Mouse (Mus musculus): ENCODE measurements around the gene Atxn2. TPM values are rescaled to one million over a fixed set of nuclear protein-coding genes. Genes with fewer than 3 reads are reported as not detected.

The Atxn2 gene
- total and polyA plus RNA-seq, 3 experiments = 7.7 to 58.4 (median 8.3) TPM

DNA sequence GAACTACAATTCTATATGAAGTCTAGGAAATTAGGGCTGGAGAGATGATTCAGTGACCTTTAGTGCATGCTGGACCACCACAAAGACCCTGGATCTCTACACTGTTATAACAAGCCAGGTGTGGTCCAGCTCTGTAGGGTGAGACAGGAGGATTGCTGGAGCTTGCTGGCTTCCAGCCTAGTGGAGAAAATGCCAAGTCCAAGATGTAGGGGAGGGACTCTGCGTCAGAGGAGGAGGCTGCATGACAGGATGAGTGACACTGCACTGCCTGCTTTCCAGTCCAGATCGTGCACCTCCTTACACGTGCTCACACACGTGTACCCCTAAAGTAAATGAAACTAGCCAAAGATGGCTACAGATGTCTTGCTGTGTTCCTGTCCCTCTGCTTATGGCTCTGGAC, 48.8 kb downstream of the Atxn2 start:
- dilution Hi-C loops (cut with MboI; ENCODE audit: extremely low pct_ligation_motif_present, extremely low pct_unique_long_range_greater_than_20kb, low sequenced_read_pairs) (no loop called here), in situ Hi-C loops (cut with MboI; ENCODE audit: low pct_ligation_motif_present, low pct_unique_long_range_greater_than_20kb, low sequenced_read_pairs) (no loop called here)
- Histone ChIP-seq H3K4me3 (replicated peaks in 1 of 3; ENCODE audit: low read depth in 2 of 3, low read length in 2 of 3, poor library complexity in 1 of 3) (no peak overlapping the region), H3K27me3 (replicated peaks) (no peaks in the 10 kb centered on the region), H3K27ac (ENCODE audit: insufficient read depth, low read depth) (no peak overlapping the region), H3K36me3 (replicated peaks in 1 of 2; ENCODE audit: control insufficient read depth in 1 of 2, insufficient read depth in 1 of 2, low read length in 1 of 2) (peaks cover 0 to 68% of the 10 kb centered on the region in 2 experiments), H3K9ac (ENCODE audit: insufficient read depth, low read depth) (no peak overlapping the region), H3K4me2 (ENCODE audit: insufficient read depth, low read depth, poor library complexity, severe bottlenecking) (no peak overlapping the region), H3K79me2 (replicated peaks; ENCODE audit: control insufficient read depth, extremely low read depth, insufficient read depth, poor library complexity, severe bottlenecking) (peaks cover 2% of the 10 kb centered on the region; the same call in 1 of the 2 replicates), H3K9me3 (replicated peaks; ENCODE audit: low read length) (no peaks in the 10 kb centered on the region), H3K4me1 (ENCODE audit: control insufficient read depth in 1 of 2, insufficient read depth in 2 of 2) (peaks cover 0 to 22% of the 10 kb centered on the region in 2 experiments; a peak in 2 of 4 replicates)
- no peak for TF ChIP-seq MEF2A (IDR thresholded peaks at IDR 0.05; ENCODE audit: borderline replicate concordance, low read depth, low read length)
- TF ChIP-seq E2F4 (IDR thresholded peaks at IDR 0.05; ENCODE audit: insufficient replicate concordance, low read depth, low read length) = no peak
- no peak for TF ChIP-seq ETS1 (conservative IDR thresholded peaks at IDR 0.05; ENCODE audit: low read depth, low read length)
- TF ChIP-seq IRF4 (IDR thresholded peaks at IDR 0.05; ENCODE audit: low read depth, low read length) = no peak
- TF ChIP-seq MAZ (IDR thresholded peaks at IDR 0.05; ENCODE audit: low read depth, low read length) = no peak
- TF ChIP-seq NELFE (IDR thresholded peaks at IDR 0.05; ENCODE audit: low read depth, low read length) = no peak
- no peak for TF ChIP-seq SMC3 (IDR thresholded peaks at IDR 0.05; ENCODE audit: low read depth, low read length)
- TF ChIP-seq EP300 (IDR thresholded peaks at IDR 0.05; ENCODE audit: low read length) = no peak
- DNase-seq (ENCODE audit: extremely low read depth) = no peak

GRCm38 (mm10) chr5:121761459-121761858, 50.3 kb downstream of the Atxn2 start:
- peaks cover 0 to 71% of the 10 kb centered on the region in 2 experiments for H3K36me3 ChIP-seq (replicated peaks in 1 of 2; ENCODE audit: control insufficient read depth in 1 of 2, insufficient read depth in 1 of 2, low read length in 1 of 2)
- peaks cover 2% of the 10 kb centered on the region; the same call in 1 of the 2 replicates for H3K79me2 ChIP-seq (replicated peaks; ENCODE audit: control insufficient read depth, extremely low read depth, insufficient read depth, poor library complexity, severe bottlenecking)
- no peak overlapping the region for H3K27ac ChIP-seq (ENCODE audit: insufficient read depth, low read depth)
- no peak overlapping the region for H3K4me3 ChIP-seq (replicated peaks in 1 of 3; ENCODE audit: low read depth in 2 of 3, low read length in 2 of 3, poor library complexity in 1 of 3)
- no peak for TF ChIP-seq ETS1 (conservative IDR thresholded peaks at IDR 0.05; ENCODE audit: low read depth, low read length)
- no peak for DNase-seq (ENCODE audit: extremely low read depth)
- H3K9me3 ChIP-seq (replicated peaks; ENCODE audit: low read length) = no peaks in the 10 kb centered on the region
- in situ Hi-C loops (cut with MboI; ENCODE audit: low pct_ligation_motif_present, low pct_unique_long_range_greater_than_20kb, low sequenced_read_pairs) = no loop called here
- peaks cover 0 to 24% of the 10 kb centered on the region in 2 experiments; a peak in 2 of 4 replicates for H3K4me1 ChIP-seq (ENCODE audit: control insufficient read depth in 1 of 2, insufficient read depth in 2 of 2)
- no peak overlapping the region for H3K4me2 ChIP-seq (ENCODE audit: insufficient read depth, low read depth, poor library complexity, severe bottlenecking)
- H3K27me3 ChIP-seq (replicated peaks) = no peaks in the 10 kb centered on the region
- H3K9ac ChIP-seq (ENCODE audit: insufficient read depth, low read depth) = no peak overlapping the region
- dilution Hi-C loops (cut with MboI; ENCODE audit: extremely low pct_ligation_motif_present, extremely low pct_unique_long_range_greater_than_20kb, low sequenced_read_pairs) = no loop called here

DNA sequence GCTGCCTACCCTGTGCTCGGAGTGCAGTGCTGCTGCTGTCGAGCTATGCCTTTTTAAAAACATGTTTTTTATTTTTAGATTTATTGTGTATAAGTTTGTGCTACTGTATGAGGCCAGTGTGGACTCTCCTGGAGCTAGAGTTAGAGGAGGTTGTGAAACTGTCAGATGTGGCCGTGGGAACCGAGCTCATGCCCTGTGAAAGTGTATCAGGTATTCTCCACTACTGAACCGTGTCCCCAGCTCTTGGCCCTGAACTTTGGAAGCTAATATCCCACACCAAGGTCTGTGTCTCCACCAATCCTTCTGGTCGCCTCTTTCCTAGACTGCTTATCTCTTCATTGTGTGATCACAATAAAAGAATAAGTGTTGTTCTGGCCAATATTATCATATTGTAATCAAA, 51.8 kb downstream of the Atxn2 start:
- Histone ChIP-seq H3K9ac (ENCODE audit: insufficient read depth, low read depth) (no peak overlapping the region), H3K27ac (ENCODE audit: insufficient read depth, low read depth) (no peak overlapping the region), H3K4me1 (ENCODE audit: control insufficient read depth in 1 of 2, insufficient read depth in 2 of 2) (peaks cover 0 to 24% of the 10 kb centered on the region in 2 experiments; a peak in 2 of 4 replicates), H3K36me3 (replicated peaks in 1 of 2; ENCODE audit: control insufficient read depth in 1 of 2, insufficient read depth in 1 of 2, low read length in 1 of 2) (peaks cover 0 to 67% of the 10 kb centered on the region in 2 experiments), H3K4me3 (replicated peaks in 1 of 3; ENCODE audit: low read depth in 2 of 3, low read length in 2 of 3, poor library complexity in 1 of 3) (no peak overlapping the region), H3K4me2 (ENCODE audit: insufficient read depth, low read depth, poor library complexity, severe bottlenecking) (no peak overlapping the region), H3K27me3 (replicated peaks) (no peaks in the 10 kb centered on the region), H3K79me2 (replicated peaks; ENCODE audit: control insufficient read depth, extremely low read depth, insufficient read depth, poor library complexity, severe bottlenecking) (no peaks in the 10 kb centered on the region; the same call in 1 of the 2 replicates), H3K9me3 (replicated peaks; ENCODE audit: low read length) (no peaks in the 10 kb centered on the region)
- no peak for DNase-seq (ENCODE audit: extremely low read depth)
- dilution Hi-C loops (cut with MboI; ENCODE audit: extremely low pct_ligation_motif_present, extremely low pct_unique_long_range_greater_than_20kb, low sequenced_read_pairs) = no loop called here
- TF ChIP-seq MXI1 (IDR thresholded peaks at IDR 0.05; ENCODE audit: low read depth, low read length) (no peak), MAX (IDR thresholded peaks at IDR 0.05; ENCODE audit: low read length) (no peak), E2F4 (IDR thresholded peaks at IDR 0.05; ENCODE audit: insufficient replicate concordance, low read depth, low read length) (no peak), CHD2 (IDR thresholded peaks at IDR 0.05; ENCODE audit: low read length) (no peak), RCOR1 (conservative IDR thresholded peaks at IDR 0.05; ENCODE audit: low read depth, low read length) (no peak), MAZ (IDR thresholded peaks at IDR 0.05; ENCODE audit: low read depth, low read length) (no peak), JUND (conservative IDR thresholded peaks at IDR 0.05; ENCODE audit: low read depth, low read length) (no peak), ZNF384 (IDR thresholded peaks at IDR 0.05; ENCODE audit: low read depth, low read length) (no peak), HCFC1 (IDR thresholded peaks at IDR 0.05; ENCODE audit: low read depth, low read length) (no peak), MEF2A (IDR thresholded peaks at IDR 0.05; ENCODE audit: borderline replicate concordance, low read depth, low read length) (no peak), MAFK (IDR thresholded peaks at IDR 0.05; ENCODE audit: insufficient replicate concordance, low read length) (no peak), ELF1 (IDR thresholded peaks at IDR 0.05; ENCODE audit: low read depth, low read length) (no peak), EP300 (IDR thresholded peaks at IDR 0.05; ENCODE audit: low read length) (no peak), SIN3A (IDR thresholded peaks at IDR 0.05; ENCODE audit: low read length) (no peak), ZMIZ1 (IDR thresholded peaks at IDR 0.05; ENCODE audit: low read depth, low read length) (no peak), KAT2A (IDR thresholded peaks at IDR 0.05; ENCODE audit: insufficient replicate concordance, low read length) (no peak)
- in situ Hi-C loops (cut with MboI; ENCODE audit: low pct_ligation_motif_present, low pct_unique_long_range_greater_than_20kb, low sequenced_read_pairs) = no loop called here

All from CH12.LX (cell line).